Mouse (Mus musculus): ENCODE results near the gene Shroom3.

DNA sequence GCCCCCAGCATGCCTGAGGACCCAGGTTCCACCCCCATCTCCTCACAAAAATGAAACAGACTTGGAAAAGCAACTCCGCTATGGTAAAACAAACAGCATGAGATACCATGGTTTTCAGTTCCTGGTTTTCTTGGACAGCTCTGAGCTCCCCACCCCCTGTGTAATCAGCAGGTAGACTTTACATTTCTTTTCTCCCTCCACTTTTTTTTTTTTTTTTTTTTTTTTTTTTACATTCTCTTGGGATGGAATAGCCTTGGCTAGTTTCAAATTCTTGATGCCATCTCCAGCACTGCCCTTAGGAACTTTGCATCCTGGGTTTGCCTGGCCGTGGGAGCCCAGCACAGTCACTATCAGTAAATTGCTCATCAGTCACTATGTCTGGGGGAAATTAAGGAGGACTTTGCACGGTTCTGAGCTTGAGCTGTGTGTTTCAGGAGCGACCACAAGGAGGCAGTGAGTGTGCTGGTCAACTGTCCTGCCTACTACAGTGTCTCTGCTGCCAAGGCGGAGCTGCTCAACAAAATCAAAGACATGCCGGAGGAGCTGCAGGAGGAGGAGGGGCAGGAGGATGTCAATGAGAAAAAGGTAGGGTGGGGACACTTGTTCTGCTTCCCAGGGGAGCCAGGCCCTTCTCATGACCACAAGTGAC is 271.7 kb downstream of the Shroom3 start:
- TF ChIP-seq CEBPB (IDR thresholded peaks at IDR 0.05; ENCODE audit: low read depth): no peak
- TF ChIP-seq CTCF (IDR thresholded peaks at IDR 0.05; ENCODE audit: control insufficient read depth, insufficient read depth, insufficient read length): peak; percentile 61
- no peak for TF ChIP-seq USF1 (IDR thresholded peaks at IDR 0.05; ENCODE audit: low read depth)
- TF ChIP-seq MYOD1 (IDR thresholded peaks at IDR 0.05; ENCODE audit: control insufficient read depth, insufficient read length, low read depth): no peak
